Comparison of ENCODE assay signal across 18 mouse cellular contexts in genomic region chr19:4228891-4229290, GRCm38 (mm10). TPM values are rescaled to one million over a fixed set of nuclear protein-coding genes. Genes with fewer than 3 reads are reported as not detected.
"Had no signal": no experiment of that assay in that cellular context is flagged by ENCODE, and none has a peak within 500 bp of the region (broad histone marks: within the 10 kb centered on the region; RNA-seq: fewer than 3 reads in every experiment).

No protein-coding gene starts in this region.

- H3K27ac ChIP-seq: heart, embryonic 13.5 days; heart, embryonic 15.5 days; hindbrain, embryonic 13.5 days; hindbrain, embryonic 15.5 days; hindbrain, postnatal 0 days; left cerebral cortex, adult 2 months; limb, embryonic 12.5 days; liver, embryonic 12.5 days had no signal

- H3K4me3 ChIP-seq: heart, embryonic 13.5 days; heart, embryonic 15.5 days; hindbrain, embryonic 13.5 days; hindbrain, embryonic 15.5 days; kidney, embryonic 15.5 days; left cerebral cortex, adult 2 months; limb, embryonic 12.5 days; liver, embryonic 12.5 days had no signal

- H3K9me3 ChIP-seq: heart, embryonic 13.5 days; heart, embryonic 15.5 days; hindbrain, embryonic 13.5 days; hindbrain, embryonic 15.5 days; kidney, embryonic 15.5 days; limb, embryonic 10.5 days; limb, embryonic 12.5 days; liver, embryonic 12.5 days had no signal

- H3K27me3 ChIP-seq: kidney, embryonic 15.5 days had no signal

- H3K9ac ChIP-seq: forebrain, postnatal 0 days; heart, embryonic 13.5 days; heart, embryonic 15.5 days; hindbrain, embryonic 15.5 days; kidney, embryonic 15.5 days; limb, embryonic 12.5 days; liver, embryonic 12.5 days had no signal

- H3K36me3 ChIP-seq: heart, embryonic 13.5 days; heart, embryonic 15.5 days; hindbrain, embryonic 13.5 days; hindbrain, embryonic 15.5 days; kidney, embryonic 15.5 days; limb, embryonic 10.5 days; liver, embryonic 12.5 days had no signal

- H3K4me2 ChIP-seq: heart, embryonic 11.5 days; heart, embryonic 13.5 days; heart, embryonic 15.5 days; hindbrain, embryonic 13.5 days; hindbrain, embryonic 15.5 days; limb, embryonic 12.5 days; liver, embryonic 12.5 days had no signal

- ATAC-seq: liver, embryonic 12.5 days had no signal

RNA-seq across cellular contexts. Expression of gene AC109138.7, which starts 14.7 kb away (rescaled TPM):
- polyA plus RNA-seq: forebrain, postnatal 0 days; gonadal fat pad, adult 2 months; heart, embryonic 11.5 days; heart, embryonic 13.5 days; heart, embryonic 15.5 days; heart, postnatal 0 days; hindbrain, embryonic 11.5 days; hindbrain, embryonic 13.5 days; hindbrain, embryonic 15.5 days; hindbrain, postnatal 0 days; intestine, embryonic 14.5 days; kidney, embryonic 15.5 days; kidney, postnatal 0 days; large intestine, adult 2 months; limb, embryonic 10.5 days; limb, embryonic 12.5 days; liver, embryonic 12.5 days had no signal
